Mouse (Mus musculus) G1E (cell line): ENCODE measurements at regions not wholly inside any gene's neighbourhood (a gene's known extent, or its start where the extent isn't known, plus 50 kb on each side); places are given as distances from the start of the nearest gene placed in this dataset.

Experiments
- ATAC-seq: 2 replicates; pipeline ENCODE4 v1.8.0; 2016; ENCODE audit warnings: mild to moderate bottlenecking; ENCODE audit not compliant: insufficient number of reproducible peaks, poor library complexity, low FRiP score, severe bottlenecking; ENCODE audit errors: extremely low read depth
- DNase-seq: peaks from one replicate; pipeline ENCODE4 v3.0.0; 2012; ENCODE audit warnings: low spot score
- H3K27me3 ChIP-seq: 2 replicates; pipeline ENCODE4 v1.6.1; 2012; ENCODE audit warnings: mild to moderate bottlenecking, low read length, inconsistent platforms; ENCODE audit not compliant: insufficient read depth
- H3K36me3 ChIP-seq: replicated peaks from 2 replicates; pipeline ENCODE3; 2012; ENCODE audit warnings: mild to moderate bottlenecking, inconsistent platforms
- H3K4me1 ChIP-seq: 2 replicates; pipeline ENCODE4 v1.6.1; 2012; ENCODE audit warnings: low read depth, low read length, inconsistent platforms, mixed read lengths; ENCODE audit not compliant: insufficient read depth
- H3K4me3 ChIP-seq: 2 replicates; pipeline ENCODE4 v1.5.1; 2012; ENCODE audit warnings: low read depth, mild to moderate bottlenecking, inconsistent platforms, low read length, moderate library complexity, mixed read lengths
- H3K9me3 ChIP-seq: replicated peaks from 2 replicates; pipeline ENCODE4 v1.6.1; 2012; ENCODE audit warnings: inconsistent platforms
- CTCF ChIP-seq: IDR thresholded peaks from 2 replicates; pipeline ENCODE4 v1.5.1; 2012; ENCODE audit warnings: low read depth, low read length, inconsistent platforms, mixed read lengths
- GATA1 ChIP-seq: IDR thresholded peaks from 2 replicates; pipeline ENCODE4 v1.6.1; 2012; ENCODE audit warnings: borderline replicate concordance, low read length, inconsistent platforms, mixed read lengths
- GATA2 ChIP-seq: IDR thresholded peaks from 2 replicates; pipeline ENCODE4 v1.6.1; 2012; ENCODE audit warnings: low read depth, low read length, inconsistent platforms, borderline replicate concordance
- POLR2AphosphoS5 ChIP-seq: IDR thresholded peaks from 2 replicates; pipeline ENCODE4 v1.6.1; 2012; ENCODE audit warnings: low read depth, low read length, inconsistent platforms; ENCODE audit not compliant: insufficient replicate concordance
- TAL1 ChIP-seq: conservative IDR thresholded peaks from 2 replicates; pipeline ENCODE4 v1.6.1; 2012; ENCODE audit warnings: low read depth, low read length, inconsistent platforms, mixed read lengths

DNA sequence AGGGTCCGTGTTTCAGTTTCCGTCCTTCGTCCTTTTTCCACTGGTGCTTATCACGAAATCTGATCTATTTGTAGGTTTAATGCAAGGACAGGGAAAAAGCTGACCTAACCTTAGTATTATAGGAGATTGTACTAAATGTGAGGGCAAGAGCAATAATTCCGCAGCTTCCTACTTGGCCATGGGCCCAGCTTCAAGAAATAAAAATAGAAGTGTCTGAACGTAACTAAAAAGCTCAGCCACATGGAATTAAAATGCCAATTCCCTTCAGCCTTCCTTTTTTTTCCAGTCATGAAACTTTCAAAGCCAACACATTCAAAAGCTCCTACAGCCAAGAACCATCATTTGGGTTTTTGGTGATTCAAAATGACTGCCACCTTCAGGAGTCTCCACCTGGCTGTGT lies 728.5 kb upstream of the Cited2 start:
- ATAC-seq, result no peak
- no peak for DNase-seq
- Histone ChIP-seq H3K27me3 (no peaks in the 10 kb centered on the region), H3K4me3 (no peak overlapping the region), H3K4me1 (no peaks in the 10 kb centered on the region), H3K9me3 (no peaks in the 10 kb centered on the region), H3K36me3 (no peaks in the 10 kb centered on the region)
- TF ChIP-seq GATA2 (no peak), GATA1 (no peak), POLR2AphosphoS5 (no peak), TAL1 (no peak), CTCF (no peak)

DNA sequence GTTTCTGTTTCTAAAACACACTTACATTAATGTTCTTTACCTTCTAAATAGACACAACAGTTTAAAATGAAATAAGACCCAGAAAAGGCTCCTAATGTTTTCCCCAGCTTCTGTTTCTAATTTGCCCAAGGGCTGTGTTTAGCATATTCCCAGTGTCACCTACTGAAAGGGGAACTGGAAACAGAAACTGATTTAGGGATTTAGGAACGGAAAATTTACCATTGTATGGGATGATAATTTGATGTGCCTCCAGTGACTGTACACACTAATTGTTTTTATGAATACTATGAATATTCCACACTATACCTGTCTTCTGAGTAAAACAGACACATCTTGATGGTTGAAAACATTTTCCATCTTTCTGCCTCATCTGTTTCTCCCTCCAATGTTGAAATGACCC lies 728.0 kb upstream of the Cited2 start:
- TF ChIP-seq TAL1, result no peak
- no peak for TF ChIP-seq POLR2AphosphoS5
- no peak for TF ChIP-seq GATA2
- no peak for TF ChIP-seq GATA1
- TF ChIP-seq CTCF, result no peak
- no peak for DNase-seq
- H3K36me3 ChIP-seq, result no peaks in the 10 kb centered on the region
- H3K27me3 ChIP-seq, result no peaks in the 10 kb centered on the region
- no peaks in the 10 kb centered on the region for H3K4me1 ChIP-seq
- no peak overlapping the region for H3K4me3 ChIP-seq
- H3K9me3 ChIP-seq, result no peaks in the 10 kb centered on the region
- no peak for ATAC-seq

DNA sequence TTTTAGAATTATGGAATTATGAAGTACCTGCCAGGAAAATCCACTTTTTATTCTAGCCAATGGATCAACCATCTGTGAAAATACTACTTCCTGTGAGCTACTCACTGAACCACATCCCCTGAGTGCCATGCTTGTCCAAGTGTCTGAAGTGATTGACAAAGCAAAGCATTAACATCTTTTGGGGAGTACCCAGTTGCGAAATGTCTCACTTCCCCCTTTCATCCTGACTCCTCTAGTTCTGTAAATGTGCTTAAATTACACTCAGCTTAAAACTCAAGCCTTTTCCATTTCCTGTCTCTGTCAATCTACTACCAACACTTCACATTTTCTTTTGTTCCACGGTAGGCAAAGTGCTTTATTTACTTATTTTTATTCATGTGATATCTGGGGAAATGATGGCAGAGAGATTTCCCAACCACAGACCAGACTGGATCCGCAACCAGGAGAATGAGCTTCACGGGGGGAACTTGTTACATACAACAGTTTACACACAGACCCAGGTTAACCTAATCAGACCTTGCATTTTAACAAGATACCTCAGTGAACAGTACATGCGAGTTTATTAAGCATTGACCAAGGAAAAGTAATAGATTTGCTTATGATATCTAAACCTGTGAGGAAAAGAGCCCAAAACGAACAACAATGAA lies 726.1 kb upstream of the Cited2 start:
- DNase-seq, result no peak
- TF ChIP-seq CTCF (no peak), POLR2AphosphoS5 (no peak), GATA2 (no peak), TAL1 (no peak), GATA1 (no peak)
- ATAC-seq, result no peak

DNA sequence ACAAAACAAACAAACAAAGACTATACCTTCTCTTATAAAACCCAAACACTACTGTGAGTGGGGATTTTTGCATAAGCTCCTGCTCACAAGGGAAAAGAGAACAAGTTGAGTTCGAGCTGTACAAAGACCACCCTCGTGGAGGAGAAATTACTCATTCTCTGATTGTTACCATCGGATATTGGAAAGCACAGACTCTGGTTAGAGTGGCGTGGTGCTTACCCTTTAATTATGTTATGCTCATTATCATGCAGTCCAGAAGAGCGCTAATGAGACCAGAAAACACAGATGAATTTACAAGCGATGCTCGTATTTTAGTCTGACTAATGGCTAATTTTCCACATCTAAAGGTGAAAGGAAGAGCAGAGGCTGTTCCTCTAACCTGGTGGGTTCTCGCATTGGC lies 721.7 kb upstream of the Cited2 start:
- H3K36me3 ChIP-seq, result no peaks in the 10 kb centered on the region
- TF ChIP-seq TAL1 (no peak), CTCF (no peak), GATA2 (no peak), GATA1 (no peak), POLR2AphosphoS5 (no peak)
- H3K4me3 ChIP-seq, result no peak overlapping the region
- no peak for DNase-seq
- H3K9me3 ChIP-seq, result no peaks in the 10 kb centered on the region
- ATAC-seq, result no peak
- no peaks in the 10 kb centered on the region for H3K27me3 ChIP-seq
- no peaks in the 10 kb centered on the region for H3K4me1 ChIP-seq

More for the DNA sequence above, 726.1 kb upstream of the Cited2 start:
- H3K9me3 ChIP-seq, result no peaks in the 10 kb centered on the region
- H3K4me1 ChIP-seq, result no peaks in the 10 kb centered on the region
- H3K27me3 ChIP-seq, result no peaks in the 10 kb centered on the region
- H3K4me3 ChIP-seq, result no peak overlapping the region
- H3K36me3 ChIP-seq, result no peaks in the 10 kb centered on the region

DNA sequence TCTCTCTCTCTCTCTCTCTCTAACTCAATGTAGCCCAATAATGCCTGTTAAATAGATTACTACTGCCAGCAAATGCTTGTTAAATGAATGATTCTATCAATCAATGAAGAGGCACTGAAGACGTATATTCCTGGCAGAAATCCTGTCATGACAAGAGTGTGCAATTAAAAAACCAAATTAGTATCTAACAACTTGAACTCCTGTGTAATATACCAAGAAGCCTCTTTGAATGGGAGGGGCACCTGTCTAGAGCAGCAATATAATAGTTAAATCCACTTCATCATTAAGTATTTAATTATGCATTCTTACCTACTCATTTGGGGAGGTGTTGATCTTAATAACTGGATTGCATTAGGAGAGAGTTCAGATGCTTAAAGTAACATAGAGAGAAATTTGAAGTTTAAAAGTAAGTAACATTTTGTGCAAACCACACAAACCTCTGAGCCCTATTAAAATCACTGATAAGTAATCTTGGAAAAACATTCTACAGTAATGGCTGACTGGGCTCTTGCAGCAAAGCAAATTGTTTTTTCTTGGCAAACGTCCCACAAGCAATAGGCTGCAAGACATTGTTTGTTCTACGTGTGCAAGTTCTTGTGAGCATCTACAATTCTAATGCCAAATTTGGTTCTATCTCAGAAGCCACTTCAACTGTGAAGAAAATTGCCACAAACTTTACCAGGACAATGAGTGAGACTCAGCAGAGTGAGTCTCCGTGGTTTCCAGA lies 719.7 kb upstream of the Cited2 start:
- Histone ChIP-seq H3K9me3 (no peaks in the 10 kb centered on the region), H3K4me1 (no peaks in the 10 kb centered on the region), H3K27me3 (no peaks in the 10 kb centered on the region), H3K36me3 (no peaks in the 10 kb centered on the region), H3K4me3 (no peak overlapping the region)
- ATAC-seq (no peak), DNase-seq (no peak)
- TF ChIP-seq TAL1 (no peak), CTCF (no peak), GATA2 (no peak), GATA1 (no peak)

DNA sequence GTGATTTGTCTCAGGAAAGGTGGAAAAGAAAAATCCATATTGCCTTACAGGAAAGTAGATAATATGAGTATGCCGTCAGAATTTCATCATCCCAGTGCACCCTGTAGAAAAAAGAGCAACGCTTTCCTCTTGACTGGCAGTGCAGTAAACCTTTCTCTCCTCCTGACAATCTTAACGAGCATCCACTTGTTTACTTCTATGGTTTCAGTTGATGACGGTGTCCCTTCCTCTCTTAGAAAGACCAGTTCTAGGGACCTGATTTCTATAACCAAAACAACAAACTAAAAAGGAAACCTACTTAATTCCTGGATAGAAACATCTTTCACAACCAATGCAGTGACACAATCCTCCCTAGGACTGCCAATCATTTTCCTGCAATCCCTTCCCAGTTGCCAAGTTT lies 714.3 kb upstream of the Cited2 start:
- TF ChIP-seq POLR2AphosphoS5, result no peak
- TF ChIP-seq GATA1, result no peak
- H3K36me3 ChIP-seq, result no peaks in the 10 kb centered on the region
- H3K4me3 ChIP-seq, result no peak overlapping the region
- DNase-seq (no peak), ATAC-seq (no peak)
- no peaks in the 10 kb centered on the region for H3K4me1 ChIP-seq
- no peaks in the 10 kb centered on the region for H3K9me3 ChIP-seq
- no peaks in the 10 kb centered on the region for H3K27me3 ChIP-seq
